Mouse (Mus musculus): Measurements from ENCODE around the gene Snap91.

DNA sequence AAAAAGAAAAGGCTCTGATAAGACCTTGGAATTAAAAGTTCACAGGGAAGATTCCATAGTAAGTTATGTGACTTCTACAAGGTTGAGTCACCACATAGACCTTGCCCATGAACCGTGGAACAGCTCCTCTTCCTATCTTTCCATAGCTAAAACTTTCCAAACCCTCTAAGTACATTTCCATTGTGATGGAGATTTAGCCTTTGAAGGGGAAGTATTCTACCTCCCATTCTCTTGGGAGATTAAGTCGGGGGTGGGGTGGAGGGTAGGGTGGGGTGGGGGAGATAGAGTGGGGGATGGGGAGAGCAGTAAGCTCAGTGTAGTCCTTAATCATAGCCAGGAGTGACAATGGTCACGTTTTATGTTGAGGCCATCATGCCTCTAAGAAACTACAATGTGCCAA lies 140.5 kb downstream of the Snap91 start:
- no peak for TF ChIP-seq CTCF (IDR thresholded peaks at IDR 0.05; ENCODE audit: low read depth, low read length)
- no peak for TF ChIP-seq POLR2A (IDR thresholded peaks at IDR 0.05; ENCODE audit: extremely low read depth, insufficient read depth, low read length)
